Comparison of ENCODE assay signal across 11 mouse cellular contexts in genomic region chr9:62526858-62527257, GRCm38 (mm10). TPM values are rescaled to one million over a fixed set of nuclear protein-coding genes. Genes with fewer than 3 reads are reported as not detected.
DNase-seq lines count a peak whose midpoint lies in the region; ATAC-seq lines count a peak whose summit lies in the region.
"Had no signal": no experiment of that assay in that cellular context is flagged by ENCODE, and none has a peak within 500 bp of the region (broad histone marks: within the 10 kb centered on the region; RNA-seq: fewer than 3 reads in every experiment).

No protein-coding gene starts in this region.

- peak overlapping the region; percentile 60 for H3K27ac ChIP-seq in heart, embryonic 13.5 days (replicated peaks)
- peak overlapping the region; percentile 69 for H3K27ac ChIP-seq in neural tube, embryonic 13.5 days (replicated peaks)
- H3K27ac ChIP-seq in hindbrain, embryonic 16.5 days (ENCODE audit: low read depth, low read length) = peak overlapping the region; percentile 84

- WGBS in heart, embryonic 13.5 days = 53% methylated on average over 8 of the region's 8 CpGs
- 86% methylated on average over 8 of the region's 8 CpGs for WGBS in neural tube, embryonic 13.5 days
- WGBS in hindbrain, embryonic 16.5 days = 66% methylated on average over 8 of the region's 8 CpGs

- no peak overlapping the region for H3K4me2 ChIP-seq in heart, embryonic 13.5 days
- H3K4me2 ChIP-seq in neural tube, embryonic 13.5 days = no peak overlapping the region
- H3K4me2 ChIP-seq in hindbrain, embryonic 16.5 days (ENCODE audit: low read length) = no peak overlapping the region

- H3K36me3 ChIP-seq in heart, embryonic 13.5 days = no peaks in the 10 kb centered on the region
- H3K36me3 ChIP-seq in neural tube, embryonic 13.5 days = no peaks in the 10 kb centered on the region
- H3K36me3 ChIP-seq in hindbrain, embryonic 16.5 days (ENCODE audit: control insufficient read depth, insufficient read depth, low read length) = no peaks in the 10 kb centered on the region

- ATAC-seq in heart, embryonic 13.5 days (ENCODE audit: extremely low read depth, insufficient number of reproducible peaks, low FRiP score, low TSS enrichment) = no peak
- ATAC-seq in neural tube, embryonic 13.5 days (ENCODE audit: low read depth) = no peak
- ATAC-seq in hindbrain, embryonic 16.5 days = no peak
- ATAC-seq: liver, postnatal 0 days had no signal

- intact Hi-C loops in heart, postnatal 36 days (cut with DNase I) = no loop called here

- no peak overlapping the region for H3K4me3 ChIP-seq in heart, embryonic 13.5 days
- no peak overlapping the region for H3K4me3 ChIP-seq in neural tube, embryonic 13.5 days
- H3K4me3 ChIP-seq in hindbrain, embryonic 16.5 days (ENCODE audit: low read length) = no peak overlapping the region
- H3K4me3 ChIP-seq: myocyte had no signal

- no peak overlapping the region for H3K9ac ChIP-seq in heart, embryonic 13.5 days
- H3K9ac ChIP-seq in neural tube, embryonic 13.5 days = no peak overlapping the region
- H3K9ac ChIP-seq in hindbrain, embryonic 16.5 days (ENCODE audit: low read depth, low read length) = 0 out of 2 replicates have a peak overlapping the region, but pooled peaks have one; percentile 22
- H3K9ac ChIP-seq: liver, postnatal 0 days had no signal

- H3K27me3 ChIP-seq in heart, embryonic 13.5 days (replicated peaks) = 0 out of 2 replicates have a peak, but pooled peaks cover 3% of the 10 kb centered on the region
- no peaks in the 10 kb centered on the region for H3K27me3 ChIP-seq in neural tube, embryonic 13.5 days
- H3K27me3 ChIP-seq in hindbrain, embryonic 16.5 days (replicated peaks; ENCODE audit: control insufficient read depth, insufficient read depth, low read length) = no peaks in the 10 kb centered on the region
- H3K27me3 ChIP-seq: CH12.LX had no signal

- H3K9me3 ChIP-seq in heart, embryonic 13.5 days = no peaks in the 10 kb centered on the region
- H3K9me3 ChIP-seq in neural tube, embryonic 13.5 days = no peaks in the 10 kb centered on the region
- H3K9me3 ChIP-seq in hindbrain, embryonic 16.5 days (ENCODE audit: control insufficient read depth, low read length) = no peaks in the 10 kb centered on the region

- DNase-seq in heart, postnatal 36 days = no peak
- no peak for DNase-seq in neural tube, embryonic 10.5 days (ENCODE audit: extremely low spot score, low spot score)
- DNase-seq in testis, postnatal 14 days (ENCODE audit: low spot score) = peak; percentile 31
- DNase-seq in kidney, postnatal 36 days = no peak
- DNase-seq in adrenal gland, postnatal 10 days = no peak
- DNase-seq: liver, postnatal 0 days had no signal

- peaks cover 56% of the 10 kb centered on the region for H3K4me1 ChIP-seq in heart, embryonic 13.5 days
- peaks cover 94% of the 10 kb centered on the region for H3K4me1 ChIP-seq in neural tube, embryonic 13.5 days (replicated peaks)
- H3K4me1 ChIP-seq in hindbrain, embryonic 16.5 days (ENCODE audit: control insufficient read depth, insufficient read depth, low read depth, low read length) = peaks cover 75% of the 10 kb centered on the region

RNA-seq across cellular contexts. Expression of gene Coro2b, which starts 10.0 kb away (rescaled TPM):
- 6.4 and 7.3 TPM in 2 replicates for polyA plus RNA-seq in heart, embryonic 13.5 days (2015; fragmentation: Nextera tagmentation; extraction: Ambion mirVana)
- total RNA-seq in heart, postnatal 36 days (2021) = 10 to 100 TPM in 1 of 2 experiments, 1 to 10 TPM in 1; 9.8 to 14.5 TPM
- 41.5 and 43.8 TPM in 2 replicates for polyA plus RNA-seq in neural tube, embryonic 13.5 days (2015; fragmentation: Nextera tagmentation; extraction: Ambion mirVana)
- polyA plus RNA-seq in hindbrain, embryonic 16.5 days (2015; fragmentation: Nextera tagmentation; extraction: Ambion mirVana) = 37.5 and 46.2 TPM in 2 replicates
- total RNA-seq in adrenal gland, postnatal 10 days (2021) = 10 to 100 TPM; 18.1 to 22.3 TPM
